Mouse (Mus musculus): ENCODE measurements around the gene Fasn. TPM values are rescaled to one million over a fixed set of nuclear protein-coding genes. Genes with fewer than 3 reads are reported as not detected.

Fasn gene
- polyA plus RNA-seq, 1 experiment from 2014 or later = 74.9 TPM

DNA sequence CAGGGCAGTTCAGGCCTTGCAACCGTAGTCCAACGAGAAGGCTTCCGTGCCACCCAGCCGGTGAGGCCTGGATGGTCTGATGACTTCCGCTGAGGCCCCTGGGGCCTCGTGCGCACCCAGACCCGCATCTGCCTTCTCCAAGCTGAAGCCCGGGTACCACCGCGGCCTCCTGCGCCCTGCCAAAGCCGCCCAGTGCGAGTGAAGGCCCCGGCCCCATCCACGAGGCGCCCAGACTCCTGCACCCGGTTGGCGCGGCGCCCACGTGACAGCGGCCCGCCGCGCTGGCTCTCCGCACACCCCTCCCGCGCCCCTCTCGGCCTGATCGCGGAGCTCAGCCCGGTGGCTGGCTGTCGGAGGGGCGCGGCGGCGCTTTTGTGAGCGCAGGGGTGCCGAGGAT, 798 bp downstream of the Fasn start:
- Histone ChIP-seq H3K36me3 (peaks cover 39% of the 10 kb centered on the region), H3K4me1 (peaks cover 58% of the 10 kb centered on the region), H3K27ac (peak overlapping the region; percentile 95), H3K9me3 (no peaks in the 10 kb centered on the region), H3K4me3 (peak overlapping the region; percentile 84), H3K27me3 (ENCODE audit: insufficient read depth, poor library complexity, severe bottlenecking) (no peaks in the 10 kb centered on the region)
- under 1% methylated on average over 40 of the region's 40 CpGs for WGBS
- DNase-seq (ENCODE audit: low spot score) = peak; percentile 88

DNA sequence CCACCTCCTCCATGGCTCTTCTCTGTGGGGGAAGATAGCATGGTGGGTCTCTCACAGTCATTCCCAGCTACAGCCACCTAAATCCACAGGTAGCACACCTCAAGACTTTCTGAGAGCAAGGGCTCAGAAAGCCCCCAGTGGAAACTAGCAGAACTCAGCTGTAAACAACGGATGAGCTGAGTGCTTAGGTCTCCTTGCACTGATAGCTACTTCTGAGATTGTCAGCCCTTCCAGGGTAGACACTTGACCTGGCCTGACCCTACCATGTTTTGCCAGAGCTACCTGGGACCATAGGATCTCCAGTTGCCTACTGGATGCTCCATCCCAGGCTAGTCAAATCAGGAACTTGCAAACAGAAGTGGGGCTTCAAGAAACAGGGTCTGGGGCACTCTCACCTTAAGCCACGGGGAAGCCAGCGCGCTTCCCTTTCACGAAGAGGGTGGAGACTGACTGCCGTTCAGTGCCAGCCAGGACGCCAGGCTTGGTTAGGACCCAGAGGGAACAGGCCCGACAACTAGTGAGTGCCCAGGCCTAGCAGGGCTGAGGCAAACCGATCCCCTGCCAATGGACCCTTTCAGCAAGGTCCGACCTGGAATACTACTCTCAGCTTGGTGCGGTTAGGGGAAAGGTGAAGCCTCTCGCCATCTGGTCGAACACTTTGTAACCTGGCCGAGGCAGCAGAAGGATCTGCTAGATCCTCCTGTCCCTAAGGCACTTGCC, 1.4 kb downstream of the Fasn start:
- Histone ChIP-seq H3K9me3 (no peaks in the 10 kb centered on the region), H3K36me3 (peaks cover 45% of the 10 kb centered on the region), H3K27me3 (ENCODE audit: insufficient read depth, poor library complexity, severe bottlenecking) (no peaks in the 10 kb centered on the region), H3K4me1 (peaks cover 55% of the 10 kb centered on the region), H3K4me3 (peak overlapping the region; percentile 84), H3K27ac (peak overlapping the region; percentile 95)
- 2% methylated on average over 14 of the region's 14 CpGs for WGBS
- DNase-seq (ENCODE audit: low spot score) = no peak

DNA sequence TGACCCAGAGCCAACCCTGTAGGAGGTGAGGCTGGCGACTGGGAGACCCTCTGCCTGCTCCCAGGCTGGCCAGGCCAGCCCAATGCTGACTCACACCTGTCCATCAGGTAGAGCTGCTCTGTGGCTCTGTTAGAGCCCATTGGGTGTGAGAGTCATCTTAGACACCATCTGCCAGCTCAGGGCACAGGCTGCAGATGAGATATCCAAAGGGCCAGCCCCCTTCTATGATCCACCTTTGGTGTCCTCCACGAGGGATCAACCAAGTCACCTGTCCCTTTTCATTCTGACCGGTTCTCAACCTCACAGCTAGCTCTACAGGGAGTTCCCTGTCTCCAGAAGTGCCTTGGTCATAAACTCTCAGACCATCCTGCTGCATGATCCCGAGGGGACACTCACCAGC, 2.0 kb downstream of the Fasn start:
- Histone ChIP-seq H3K4me3 (peak overlapping the region; percentile 84), H3K27me3 (ENCODE audit: insufficient read depth, poor library complexity, severe bottlenecking) (no peaks in the 10 kb centered on the region), H3K9me3 (no peaks in the 10 kb centered on the region), H3K4me1 (peaks cover 54% of the 10 kb centered on the region), H3K36me3 (peaks cover 51% of the 10 kb centered on the region), H3K27ac (0 out of 2 replicates have a peak overlapping the region, but pooled peaks have one; percentile 95)
- DNase-seq (ENCODE audit: low spot score) = no peak
- 71% methylated on average over 4 of the region's 4 CpGs for WGBS

DNA sequence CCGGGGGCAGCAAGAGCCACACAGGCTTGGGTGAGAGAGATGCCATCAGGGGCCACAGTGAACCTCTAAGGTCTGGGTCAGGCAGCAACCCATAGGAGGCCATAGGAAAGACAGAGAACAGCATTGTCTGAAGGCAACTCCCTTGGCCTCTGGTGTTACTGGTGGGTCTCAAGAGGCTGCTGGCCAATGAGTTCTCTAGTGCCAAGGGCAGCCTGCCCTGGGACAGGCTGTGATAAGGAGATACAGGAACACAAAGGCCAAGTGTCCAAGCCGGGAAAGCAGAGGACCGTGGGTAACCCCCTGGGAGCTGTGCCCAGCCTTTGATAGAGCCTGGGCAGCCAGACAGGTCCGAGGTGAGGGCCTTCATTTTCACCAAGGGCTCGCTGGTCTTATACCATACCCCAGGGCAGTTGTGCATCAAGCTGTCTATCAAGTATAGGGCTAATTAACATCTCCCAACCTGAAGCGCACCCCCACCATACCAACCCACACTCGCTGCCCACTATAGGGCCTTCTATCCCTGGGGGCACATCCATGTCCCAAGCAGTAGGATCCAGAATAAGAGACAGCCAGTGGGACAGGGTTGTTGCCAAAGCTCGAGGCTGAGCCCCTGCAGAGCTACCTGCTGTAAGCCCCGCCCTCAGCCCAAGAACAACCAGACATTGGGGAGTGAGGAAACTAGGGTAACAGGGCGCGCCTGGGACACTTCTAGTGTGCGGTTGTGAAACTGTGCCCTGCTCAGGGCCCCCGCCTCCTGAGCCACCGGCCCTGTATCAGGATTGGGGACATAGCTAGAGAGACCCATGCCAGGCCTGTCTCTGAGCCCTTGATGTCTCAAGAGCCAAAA, 3.0 kb downstream of the Fasn start:
- no peak for DNase-seq (ENCODE audit: low spot score)
- Histone ChIP-seq H3K36me3 (peaks cover 62% of the 10 kb centered on the region), H3K4me1 (peaks cover 47% of the 10 kb centered on the region), H3K27ac (peak overlapping the region; percentile 6; the same call in 1 of the 2 replicates), H3K4me3 (peak overlapping the region; percentile 84), H3K9me3 (no peaks in the 10 kb centered on the region), H3K27me3 (ENCODE audit: insufficient read depth, poor library complexity, severe bottlenecking) (no peaks in the 10 kb centered on the region)
- WGBS = 82% methylated on average over 14 of the region's 14 CpGs

DNA sequence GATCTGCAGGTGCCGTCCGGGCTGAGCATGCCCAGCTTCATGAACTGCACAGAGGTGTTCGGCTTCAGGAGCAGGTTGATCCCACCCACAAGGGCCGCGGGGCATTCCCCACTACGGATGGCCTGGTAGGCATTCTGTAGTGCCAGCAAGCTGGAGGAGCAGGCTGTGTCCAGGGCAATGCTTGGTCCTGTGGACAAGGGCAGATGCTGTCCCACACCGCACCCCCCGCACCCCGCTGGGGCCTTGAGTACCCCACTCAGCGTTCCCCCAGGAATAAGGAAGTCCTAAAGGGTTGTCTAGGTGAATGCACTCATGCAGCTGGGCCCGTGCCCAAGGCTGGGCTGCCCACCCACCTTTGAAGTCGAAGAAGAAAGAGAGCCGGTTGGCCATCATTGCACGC, 3.8 kb downstream of the Fasn start:
- Histone ChIP-seq H3K4me1 (peaks cover 39% of the 10 kb centered on the region), H3K9me3 (no peaks in the 10 kb centered on the region), H3K4me3 (no peak overlapping the region), H3K27ac (0 out of 2 replicates have a peak overlapping the region, but pooled peaks have one; percentile 3), H3K27me3 (ENCODE audit: insufficient read depth, poor library complexity, severe bottlenecking) (no peaks in the 10 kb centered on the region), H3K36me3 (peaks cover 69% of the 10 kb centered on the region)
- 96% methylated on average over 14 of the region's 14 CpGs for WGBS
- no peak for DNase-seq (ENCODE audit: low spot score)

DNA sequence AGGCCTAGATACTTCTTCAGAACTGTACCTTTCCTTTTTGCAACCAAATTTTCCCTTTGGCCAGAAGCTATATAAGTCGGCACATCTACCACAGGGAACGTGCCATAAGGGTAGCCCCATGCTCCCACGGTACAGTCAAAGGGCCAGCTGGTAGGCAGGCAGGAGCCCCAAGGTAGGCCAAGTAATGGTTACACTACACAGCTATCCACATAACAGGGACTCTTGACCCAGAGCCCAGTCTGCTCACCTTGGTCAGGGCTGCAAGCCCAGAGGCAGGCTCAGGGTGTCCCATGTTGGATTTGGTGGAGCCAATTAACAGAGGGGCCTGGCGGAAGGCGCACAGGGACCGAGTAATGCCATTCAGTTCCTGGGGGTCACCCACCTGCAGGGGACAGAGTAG, 4.8 kb downstream of the Fasn start:
- H3K27ac ChIP-seq = no peak overlapping the region
- no peak for DNase-seq (ENCODE audit: low spot score)
- H3K4me1 ChIP-seq = peaks cover 30% of the 10 kb centered on the region
- no peaks in the 10 kb centered on the region for H3K27me3 ChIP-seq (ENCODE audit: insufficient read depth, poor library complexity, severe bottlenecking)
- WGBS = 95% methylated on average over 6 of the region's 6 CpGs
- peaks cover 79% of the 10 kb centered on the region for H3K36me3 ChIP-seq
- H3K9me3 ChIP-seq = no peaks in the 10 kb centered on the region
- no peak overlapping the region for H3K4me3 ChIP-seq

DNA sequence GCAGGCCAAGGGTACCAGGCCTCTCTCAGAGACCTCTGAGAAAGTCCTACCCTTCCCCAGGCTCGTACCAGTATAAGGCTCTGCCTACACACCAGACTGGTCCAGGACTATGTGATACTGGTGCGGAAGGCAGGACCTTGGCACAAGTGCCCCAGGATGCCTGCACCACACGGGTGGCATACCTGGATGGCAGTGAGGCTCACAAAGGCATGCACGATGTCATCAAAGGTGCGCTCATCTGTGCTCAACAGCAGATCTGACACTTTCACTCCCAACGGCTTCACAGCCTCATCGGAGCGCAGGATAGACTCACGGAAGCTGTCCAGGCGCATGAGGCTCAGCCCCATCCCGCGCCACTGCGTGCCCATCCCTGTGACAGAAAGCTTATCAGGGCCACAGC, 6.1 kb downstream of the Fasn start:
- no peaks in the 10 kb centered on the region for H3K27me3 ChIP-seq (ENCODE audit: insufficient read depth, poor library complexity, severe bottlenecking)
- H3K36me3 ChIP-seq = peaks cover 92% of the 10 kb centered on the region
- H3K27ac ChIP-seq = no peak overlapping the region
- no peak overlapping the region for H3K4me3 ChIP-seq
- no peaks in the 10 kb centered on the region for H3K9me3 ChIP-seq
- no peak for DNase-seq (ENCODE audit: low spot score)
- WGBS = 95% methylated on average over 13 of the region's 13 CpGs
- peaks cover 25% of the 10 kb centered on the region for H3K4me1 ChIP-seq

DNA sequence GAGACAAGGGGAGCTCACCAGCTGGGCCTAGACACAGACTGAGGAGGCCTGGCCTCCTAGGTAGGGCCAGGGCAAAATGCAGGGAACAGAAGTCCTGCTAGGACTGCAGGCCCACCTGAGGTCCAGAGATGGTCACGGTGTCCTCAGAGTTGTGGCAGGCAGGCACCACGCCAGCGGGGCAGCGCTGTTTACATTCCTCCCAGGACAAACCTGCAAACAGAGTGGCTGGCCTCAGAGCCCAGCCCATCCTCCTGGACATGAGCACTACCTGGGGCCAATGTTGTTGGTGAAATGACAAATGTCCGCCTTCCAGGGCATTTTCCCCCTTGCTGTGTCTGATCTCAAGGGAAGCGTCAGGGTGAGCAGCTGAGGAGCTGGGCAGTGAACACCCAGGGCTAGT, 7.0 kb downstream of the Fasn start:
- Histone ChIP-seq H3K9me3 (no peaks in the 10 kb centered on the region), H3K4me3 (no peak overlapping the region), H3K4me1 (peaks cover 19% of the 10 kb centered on the region), H3K36me3 (peaks cover 100% of the 10 kb centered on the region), H3K27me3 (ENCODE audit: insufficient read depth, poor library complexity, severe bottlenecking) (no peaks in the 10 kb centered on the region), H3K27ac (no peak overlapping the region)
- WGBS = 96% methylated on average over 6 of the region's 6 CpGs
- no peak for DNase-seq (ENCODE audit: low spot score)

DNA sequence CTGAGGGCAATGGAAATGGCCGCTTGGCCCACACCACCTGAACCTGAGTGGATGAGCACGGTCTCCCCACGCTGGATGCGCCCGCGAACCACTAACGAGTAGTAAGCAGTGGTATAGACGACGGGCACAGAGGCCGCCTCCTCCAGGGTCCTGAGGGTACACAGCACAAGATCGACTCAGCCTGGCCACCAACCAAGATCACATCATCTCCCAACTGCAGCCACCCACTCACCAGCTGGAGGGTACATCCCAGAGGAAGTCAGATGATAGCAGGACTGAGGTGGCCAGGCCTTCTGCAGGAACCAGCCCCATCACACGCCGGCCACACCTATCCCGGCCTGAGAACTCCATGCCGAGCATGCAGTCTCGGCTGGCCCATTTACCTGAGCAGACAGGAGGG, 12.3 kb downstream of the Fasn start:
- Histone ChIP-seq H3K9me3 (no peaks in the 10 kb centered on the region), H3K27me3 (ENCODE audit: insufficient read depth, poor library complexity, severe bottlenecking) (no peaks in the 10 kb centered on the region), H3K4me3 (no peak overlapping the region), H3K4me1 (no peaks in the 10 kb centered on the region), H3K36me3 (peaks cover 100% of the 10 kb centered on the region), H3K27ac (no peak overlapping the region)
- DNase-seq (ENCODE audit: low spot score) = no peak
- 95% methylated on average over 16 of the region's 16 CpGs for WGBS

DNA sequence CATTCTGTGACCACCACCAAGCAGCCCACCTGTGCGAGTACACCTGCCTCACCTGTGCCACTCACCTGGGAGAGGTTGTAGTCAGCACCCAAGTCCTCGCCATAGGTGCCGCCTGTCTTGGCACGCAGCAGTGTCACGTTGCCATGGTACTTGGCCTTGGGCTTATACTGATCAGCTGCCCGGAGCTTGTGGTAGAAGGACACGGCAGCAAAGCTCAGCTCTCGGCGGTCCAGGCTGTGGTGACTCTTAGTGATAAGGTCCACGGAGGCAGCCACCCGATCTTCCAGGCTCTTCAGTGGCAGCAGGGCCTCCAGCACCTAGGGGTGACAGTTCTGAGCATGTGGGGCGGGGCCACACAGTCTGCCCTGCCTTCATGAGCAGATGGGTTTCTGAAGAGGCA, 16.3 kb downstream of the Fasn start:
- no peak overlapping the region for H3K27ac ChIP-seq
- H3K9me3 ChIP-seq = no peaks in the 10 kb centered on the region
- no peak overlapping the region for H3K4me3 ChIP-seq
- H3K36me3 ChIP-seq = peaks cover 79% of the 10 kb centered on the region
- WGBS = 87% methylated on average over 12 of the region's 12 CpGs
- DNase-seq (ENCODE audit: low spot score) = no peak
- H3K27me3 ChIP-seq (ENCODE audit: insufficient read depth, poor library complexity, severe bottlenecking) = no peaks in the 10 kb centered on the region
- H3K4me1 ChIP-seq = no peaks in the 10 kb centered on the region

DNA sequence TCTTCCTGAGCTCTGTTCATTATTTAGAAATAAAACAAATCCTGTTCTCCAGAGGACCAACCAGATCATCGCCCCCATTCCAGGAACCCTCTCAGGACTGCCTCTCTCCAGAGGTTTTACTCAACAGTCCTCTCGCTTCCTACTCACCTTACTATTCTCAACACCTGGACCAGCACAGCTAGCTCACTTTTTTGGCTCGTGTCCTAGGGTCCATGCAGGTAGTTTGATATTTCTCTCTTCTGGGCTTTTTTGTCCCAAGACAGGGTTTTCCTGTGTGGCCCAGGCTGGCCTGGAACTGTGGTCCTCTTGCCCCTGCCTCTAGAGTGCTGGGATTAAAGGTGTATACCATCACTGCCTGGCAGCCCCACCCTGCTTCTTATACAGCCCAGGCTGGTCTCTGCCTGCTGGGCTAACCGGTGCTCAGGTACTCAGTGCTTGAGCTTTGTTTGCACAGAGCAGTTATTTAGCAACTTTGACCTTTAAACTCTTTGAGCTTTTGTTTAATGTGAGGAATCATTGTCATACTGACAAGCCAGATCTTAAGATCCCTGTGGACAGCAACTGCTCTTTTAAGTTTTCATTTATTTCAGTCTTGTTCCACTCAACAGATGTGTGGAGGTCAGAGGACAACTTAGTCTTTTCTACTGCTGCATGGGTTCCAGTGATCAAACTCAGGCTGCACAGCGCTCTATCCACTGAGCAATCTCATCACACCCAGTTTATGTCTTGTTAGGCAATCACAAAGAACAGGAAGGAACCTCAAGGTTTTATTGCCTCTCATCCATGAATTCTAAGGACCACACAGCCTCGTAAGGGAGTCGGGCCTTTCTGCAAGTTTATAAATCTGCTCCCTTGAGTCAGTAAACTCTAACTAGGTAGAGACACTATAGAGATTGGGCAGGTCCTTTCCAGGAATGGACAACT, 18.7 kb downstream of the Fasn start:
- H3K27me3 ChIP-seq (ENCODE audit: insufficient read depth, poor library complexity, severe bottlenecking) = no peaks in the 10 kb centered on the region
- no peaks in the 10 kb centered on the region for H3K9me3 ChIP-seq
- no peak overlapping the region for H3K27ac ChIP-seq
- 91% methylated on average over 7 of the region's 7 CpGs for WGBS
- no peak for DNase-seq (ENCODE audit: low spot score)
- no peak overlapping the region for H3K4me3 ChIP-seq
- peaks cover 1% of the 10 kb centered on the region for H3K4me1 ChIP-seq
- H3K36me3 ChIP-seq = peaks cover 55% of the 10 kb centered on the region

DNA sequence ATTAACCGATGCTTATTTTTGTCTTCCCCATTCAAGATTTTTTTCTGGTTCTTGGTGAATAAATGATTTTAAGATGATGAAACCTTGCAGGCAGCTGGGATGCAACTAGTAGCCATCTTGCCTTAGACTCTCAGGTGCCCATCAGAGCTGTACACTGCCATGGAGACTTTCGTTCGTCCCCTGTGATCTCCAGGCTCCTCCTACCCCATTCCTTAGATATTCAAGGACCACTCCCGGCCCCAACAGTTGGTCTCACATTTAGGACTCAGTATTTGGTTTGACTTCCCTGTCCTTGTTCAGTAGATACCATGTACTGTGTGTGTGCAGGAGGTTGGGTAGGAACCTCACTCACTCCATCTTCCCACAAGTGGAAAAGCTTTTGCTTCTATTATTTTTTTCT, 19.6 kb downstream of the Fasn start:
- H3K27me3 ChIP-seq (ENCODE audit: insufficient read depth, poor library complexity, severe bottlenecking) = no peaks in the 10 kb centered on the region
- H3K4me3 ChIP-seq = no peak overlapping the region
- DNase-seq (ENCODE audit: low spot score) = no peak
- H3K9me3 ChIP-seq = no peaks in the 10 kb centered on the region
- peaks cover 8% of the 10 kb centered on the region for H3K4me1 ChIP-seq
- peaks cover 47% of the 10 kb centered on the region for H3K36me3 ChIP-seq
- 63% methylated on average over 4 of the region's 4 CpGs for WGBS
- no peak overlapping the region for H3K27ac ChIP-seq
